Mouse (Mus musculus) lung, postnatal 25 days (tissue): ENCODE results near the gene Gm17018.

ENCODE experiments used
- DNase-seq: peaks from one replicate; pipeline ENCODE4 v3.0.0; 2022; ENCODE audit warnings: low spot score

Gm17018 gene

DNA sequence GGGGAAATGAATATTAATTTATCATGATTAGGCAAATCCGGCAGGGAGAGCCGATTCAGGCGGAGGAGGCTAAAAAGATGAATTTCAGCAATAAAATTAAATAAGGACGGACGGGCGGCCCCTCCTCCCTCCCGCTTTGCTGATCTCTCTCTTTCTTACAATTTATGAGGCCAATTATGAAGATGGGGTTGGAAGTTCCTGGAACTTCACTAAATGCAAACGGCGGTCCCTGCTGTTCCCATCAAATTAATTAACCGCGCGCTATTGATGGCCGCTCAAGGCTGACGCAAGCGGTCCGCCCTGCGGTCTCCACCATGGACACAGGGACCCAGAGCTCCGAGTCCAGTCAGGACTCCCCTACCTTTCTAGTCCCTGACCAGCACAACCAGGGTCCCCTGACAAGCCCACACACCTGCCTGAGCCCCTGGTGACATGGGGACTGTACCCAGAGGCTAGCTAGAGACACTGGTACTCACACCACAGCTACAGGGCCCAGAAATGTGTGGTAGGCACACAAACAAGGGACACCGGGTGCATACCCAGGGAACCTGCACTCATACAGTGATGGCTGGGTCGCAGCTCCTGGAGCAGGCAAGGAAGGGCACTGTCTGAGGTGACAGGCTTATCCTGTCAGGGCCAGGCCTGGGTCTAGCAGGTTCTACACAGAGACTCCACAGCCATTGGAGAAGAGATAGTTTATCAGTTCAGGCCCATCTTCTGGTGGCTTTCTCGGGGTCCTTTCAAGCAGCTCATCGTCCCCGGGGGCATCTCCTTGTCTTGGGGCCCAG, 11.1 kb upstream of the Gm17018 start:
- DNase-seq, result no peak

DNA sequence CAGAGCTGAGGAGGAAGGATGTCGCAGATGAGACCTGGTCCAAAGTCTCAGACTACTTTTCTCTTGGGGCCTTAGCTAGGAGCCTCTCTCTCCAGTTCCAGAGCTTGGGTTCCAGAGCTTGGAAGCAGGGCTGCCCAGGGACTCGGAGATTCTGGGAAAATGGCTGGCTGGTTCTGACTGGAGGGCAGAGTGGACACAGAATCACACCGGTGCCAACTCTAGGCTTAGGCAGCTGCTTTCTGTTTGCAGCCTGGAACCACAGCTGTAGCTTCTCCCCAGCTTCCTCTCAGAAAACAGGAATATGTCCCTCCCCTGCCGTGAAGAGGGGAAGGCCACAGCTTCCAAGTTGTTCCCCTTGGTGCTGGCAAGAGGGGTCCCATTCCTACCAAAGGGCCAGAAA, 10.5 kb upstream of the Gm17018 start:
- DNase-seq, result no peak

DNA sequence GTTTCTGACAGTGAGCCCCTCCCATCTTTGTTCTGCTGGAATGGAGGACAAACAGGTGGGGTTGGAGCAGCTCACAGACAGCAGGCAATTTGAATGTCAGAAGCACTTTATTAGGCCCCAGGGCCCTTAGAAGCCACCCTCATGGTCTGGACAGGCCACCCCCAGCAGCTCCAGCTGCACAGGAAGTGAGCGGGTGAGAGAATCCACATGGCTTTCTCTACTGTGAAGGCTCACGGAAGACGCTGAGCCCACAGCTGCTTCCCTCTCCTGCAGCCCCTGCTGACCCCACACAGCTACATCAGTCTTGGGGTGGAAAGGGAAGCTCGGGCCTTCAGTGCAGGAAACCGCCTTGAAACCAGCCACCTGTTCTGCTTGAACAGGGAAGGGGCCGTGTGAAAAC, 8.2 kb upstream of the Gm17018 start:
- no peak for DNase-seq

DNA sequence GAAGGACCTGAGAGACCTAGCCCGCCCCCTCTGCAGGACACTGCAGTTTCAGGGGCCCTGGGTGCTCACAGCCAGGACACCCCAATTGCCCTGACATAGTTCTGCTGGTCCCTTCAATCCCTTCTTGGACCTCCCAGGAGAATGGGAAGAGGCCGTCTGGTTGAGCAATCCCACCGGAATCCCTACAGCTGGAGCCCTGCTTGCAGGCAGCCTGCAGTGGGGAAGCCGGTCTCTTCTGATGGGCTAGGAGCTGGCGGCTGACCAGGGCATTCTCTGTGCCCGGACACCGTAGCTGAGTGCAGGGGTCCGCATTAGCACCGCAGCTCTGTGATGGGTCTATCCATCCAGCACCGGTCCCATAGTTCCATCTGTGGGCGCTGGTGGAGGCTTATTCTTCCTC, 6.3 kb upstream of the Gm17018 start:
- no peak for DNase-seq

DNA sequence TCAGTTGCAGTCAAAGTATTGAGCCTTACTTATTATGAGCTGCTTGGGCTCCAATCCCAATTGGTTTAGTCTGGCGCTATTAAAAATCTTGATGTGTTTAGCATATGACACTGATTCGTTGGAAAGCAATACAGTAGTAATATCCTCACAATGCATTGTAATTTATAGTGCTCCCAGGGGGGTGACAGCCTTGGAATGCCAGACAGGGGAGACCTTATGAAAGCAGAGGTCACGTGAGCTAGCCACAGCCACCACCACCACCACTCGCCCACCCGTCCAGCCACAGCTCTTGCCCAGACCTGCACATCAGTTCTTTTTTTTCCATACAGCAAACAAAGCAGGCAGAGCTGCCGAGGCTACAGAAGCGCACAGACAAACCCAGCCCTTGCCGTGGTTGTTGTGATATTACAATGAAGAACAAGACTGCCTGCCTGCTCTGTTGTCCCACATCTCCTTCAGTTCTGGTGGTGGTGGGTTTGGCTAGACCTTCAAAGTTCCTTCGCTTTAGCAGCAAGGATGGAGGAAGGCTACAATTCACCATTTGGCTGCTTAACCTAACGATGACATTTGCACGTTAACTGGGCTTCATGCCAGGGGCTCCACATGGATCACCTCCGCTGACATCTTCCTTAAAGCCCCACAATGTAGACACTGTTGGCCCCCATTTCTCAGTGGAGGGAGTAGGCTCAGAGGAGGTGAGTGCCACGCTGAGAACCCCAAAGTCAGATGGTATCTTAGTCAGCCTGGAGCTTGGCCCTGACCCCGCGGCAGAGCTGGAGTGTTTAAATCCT, 5.7 kb downstream of the Gm17018 start:
- DNase-seq, result no peak

DNA sequence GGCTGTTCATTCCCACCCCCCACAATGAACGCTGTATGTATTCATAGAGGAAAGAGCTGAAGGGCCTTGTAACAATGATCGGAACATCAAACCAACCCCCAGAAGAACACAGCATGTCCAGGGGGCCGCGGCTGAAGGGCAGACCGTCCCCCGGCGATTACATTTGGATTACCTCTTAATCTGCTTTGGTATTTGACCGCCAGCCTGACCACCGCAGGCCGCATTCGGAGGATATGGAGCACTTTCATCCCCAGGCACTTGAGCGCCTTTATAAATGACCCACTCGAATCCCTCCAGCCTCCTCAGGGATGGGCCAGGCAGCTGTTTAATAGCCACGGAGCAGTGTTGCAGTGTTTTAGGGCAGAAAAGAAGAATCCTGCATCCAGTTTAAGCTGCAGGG, 7.0 kb downstream of the Gm17018 start:
- no peak for DNase-seq

DNA sequence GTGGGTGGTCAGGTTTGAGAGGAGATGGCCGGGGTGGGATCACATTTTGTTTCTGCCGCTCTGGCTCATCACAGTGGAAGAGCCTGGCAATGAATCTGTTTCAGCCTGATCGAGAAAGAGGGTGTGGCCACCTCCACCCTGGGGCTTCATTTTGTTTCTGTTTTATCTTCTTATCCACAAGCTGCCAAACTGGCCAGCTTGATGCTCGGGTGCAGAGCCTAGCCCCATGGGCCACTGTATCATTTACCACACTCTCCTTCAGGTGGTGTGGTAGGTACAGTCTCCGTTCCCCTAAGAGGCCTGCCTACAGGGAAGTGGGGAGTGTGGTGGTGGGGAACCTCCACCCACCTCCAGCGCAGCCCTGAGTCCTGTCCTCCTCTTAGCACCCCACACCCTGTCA, 12.6 kb downstream of the Gm17018 start:
- no peak for DNase-seq

DNA sequence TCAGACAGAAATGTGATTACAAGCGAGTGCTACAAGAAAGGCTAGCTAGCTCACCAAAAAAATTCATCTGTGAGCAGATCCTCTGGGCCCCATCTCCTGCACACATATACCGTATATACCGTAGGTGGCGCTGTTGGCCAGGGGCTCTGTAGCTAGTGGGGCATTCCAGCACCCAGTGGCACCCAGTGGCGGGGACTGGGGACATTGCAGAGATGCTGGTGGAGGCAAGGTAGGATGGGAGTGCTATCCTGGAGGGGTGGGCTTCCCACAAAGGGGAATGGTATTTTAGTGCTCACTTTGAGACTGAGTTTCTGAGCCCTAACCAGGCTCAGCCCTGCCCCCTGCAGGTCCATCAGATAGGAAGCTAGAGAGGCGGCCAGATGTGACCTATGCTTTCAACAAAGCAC, 13.4 kb downstream of the Gm17018 start:
- peak; percentile 81 for DNase-seq

DNA sequence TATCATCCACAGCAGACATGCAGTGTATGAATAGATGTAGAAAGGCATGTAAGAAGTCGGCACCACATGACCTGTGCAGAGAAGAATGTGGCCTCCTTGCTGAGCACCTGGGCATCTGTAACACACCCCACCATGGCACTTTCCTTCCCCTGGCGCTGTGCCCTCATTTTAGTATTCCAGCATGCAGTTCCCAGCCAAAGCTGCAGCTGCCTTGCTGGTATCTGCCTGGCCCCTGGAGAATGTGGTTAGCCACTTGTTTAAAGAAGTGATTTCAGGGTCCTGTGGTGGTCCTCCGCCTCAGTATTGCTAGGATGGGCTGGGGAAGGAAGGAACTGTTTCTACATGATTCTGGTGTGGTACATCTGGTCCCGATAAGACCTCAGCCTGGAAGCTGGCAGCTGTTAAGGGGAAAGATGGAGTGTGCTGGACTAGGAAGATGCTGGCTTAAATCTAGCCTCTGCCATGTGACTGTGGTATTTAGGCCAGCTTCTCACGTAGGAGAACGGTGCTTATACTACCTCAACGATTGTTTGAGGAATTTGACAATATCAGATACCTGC, 14.0 kb downstream of the Gm17018 start:
- no peak for DNase-seq

DNA sequence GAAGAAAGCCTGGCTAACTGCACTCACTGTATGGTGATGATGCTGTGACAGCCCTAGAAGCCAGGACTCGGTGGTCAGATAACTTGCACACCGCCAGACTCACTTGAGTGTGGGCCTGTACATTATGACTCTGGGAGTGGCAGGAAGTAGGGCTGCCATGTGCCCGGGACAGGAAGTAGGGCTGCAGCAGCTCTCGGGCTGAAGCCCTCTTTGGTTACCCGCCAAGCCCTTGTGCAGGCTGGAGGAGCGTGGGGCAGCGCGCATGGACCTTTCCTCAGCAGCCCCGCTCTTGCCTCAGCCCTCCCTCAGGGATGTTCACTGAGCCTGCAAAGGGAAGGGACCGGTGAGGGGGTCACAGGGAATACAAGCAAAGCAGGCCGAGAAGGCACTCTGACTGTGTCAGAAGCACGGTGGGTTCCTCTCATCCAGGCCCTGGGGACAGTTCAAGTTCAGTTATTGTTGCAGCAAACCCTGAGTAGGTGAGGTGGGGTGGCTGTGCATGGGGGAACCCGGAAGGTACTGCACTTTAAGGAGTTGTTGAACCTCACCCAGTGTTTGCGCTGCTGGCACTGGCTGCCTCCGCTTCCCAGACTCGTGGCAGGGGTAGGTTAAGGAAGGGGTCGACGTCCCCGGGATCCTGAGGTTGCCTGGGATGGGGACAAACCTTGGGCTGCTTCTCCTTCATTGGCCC, 14.7 kb downstream of the Gm17018 start:
- peak; percentile 50 for DNase-seq

DNA sequence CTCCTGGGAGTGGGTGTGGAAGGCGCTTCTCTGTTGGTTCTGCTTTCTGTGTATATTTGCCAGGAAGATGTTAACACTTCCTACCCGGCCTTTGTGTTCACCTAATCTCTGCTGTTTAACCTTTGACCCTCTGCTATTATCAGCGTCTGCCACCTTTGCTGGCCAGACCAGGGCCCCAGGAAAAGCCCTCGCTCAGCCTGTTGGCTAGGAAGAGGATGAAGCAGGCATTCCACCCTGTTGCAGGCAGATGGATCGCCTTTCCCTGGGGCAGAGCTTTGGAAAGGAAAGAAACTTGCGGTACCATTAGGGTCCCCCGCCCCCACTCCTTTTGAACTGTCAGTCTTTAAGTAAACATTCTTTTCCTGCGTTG, 15.2 kb downstream of the Gm17018 start:
- peak; percentile 19 for DNase-seq

DNA sequence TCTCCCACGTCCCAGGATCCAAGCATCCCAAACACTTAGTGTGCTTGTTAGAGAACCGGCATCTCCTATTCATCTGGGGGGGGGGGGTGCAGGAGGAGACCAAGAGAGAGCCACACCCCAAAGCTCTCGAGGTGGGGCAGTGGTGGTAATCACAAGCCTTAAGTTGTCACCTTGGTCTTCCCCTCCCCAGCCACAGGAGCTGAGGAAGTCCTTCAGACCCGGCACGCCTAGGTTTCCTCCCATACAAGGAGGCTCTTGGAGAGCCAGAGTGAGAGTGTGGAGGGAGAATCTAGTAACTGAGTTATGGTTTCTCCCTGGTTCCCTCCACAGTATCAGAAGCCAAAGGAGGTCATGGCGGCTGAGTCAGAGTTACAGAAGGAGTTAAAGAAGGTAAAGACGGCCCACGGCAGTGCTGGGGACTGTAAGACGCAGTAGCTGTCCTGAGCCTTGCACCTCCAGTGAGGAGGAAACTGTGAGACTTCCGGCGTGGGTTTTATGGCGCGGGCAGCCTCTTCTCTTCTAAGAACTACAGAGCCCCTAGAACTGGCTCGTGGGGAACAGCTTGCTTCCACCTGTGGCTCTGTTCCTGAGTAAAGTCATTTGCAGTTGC, 16.8 kb downstream of the Gm17018 start:
- peak; percentile 10 for DNase-seq

DNA sequence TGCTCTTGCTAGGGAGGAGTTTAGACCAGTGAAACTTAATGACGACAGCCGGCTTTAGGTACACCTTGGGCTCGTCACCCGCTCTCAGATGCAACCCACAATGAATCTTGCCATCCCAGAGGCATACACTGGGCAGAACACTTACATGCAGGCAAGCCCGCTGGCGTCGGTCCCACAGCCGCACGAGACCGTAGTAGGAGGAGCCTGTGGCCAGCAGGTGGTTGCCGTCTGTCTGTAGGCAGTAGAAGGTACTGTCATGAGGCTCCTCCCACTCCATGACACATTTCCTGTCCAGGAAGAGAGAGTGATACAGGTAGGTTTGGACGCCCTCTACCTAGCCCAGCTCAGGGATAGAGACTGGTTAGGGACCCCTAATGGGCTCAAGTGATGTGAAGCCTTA, 18.6 kb downstream of the Gm17018 start:
- no peak for DNase-seq

DNA sequence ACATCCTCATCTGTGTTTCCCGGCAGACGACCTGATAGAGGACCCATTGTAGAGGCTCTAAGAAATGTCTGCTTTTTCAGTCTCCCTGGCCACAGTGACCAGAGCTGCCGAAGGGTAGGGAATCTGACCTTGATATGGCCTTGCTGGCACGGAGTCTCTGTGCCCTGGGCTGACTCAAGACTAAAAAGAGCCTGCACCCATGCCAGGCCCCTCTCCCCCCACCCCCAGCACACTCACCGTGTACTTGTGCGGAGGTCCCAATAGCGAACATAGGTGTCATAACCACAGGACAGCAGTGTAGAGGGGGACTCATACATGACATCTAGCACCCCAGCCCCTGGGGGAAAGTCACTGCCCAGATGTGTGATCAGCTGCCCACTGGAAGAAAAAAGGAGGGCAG, 19.0 kb downstream of the Gm17018 start:
- DNase-seq, result no peak

DNA sequence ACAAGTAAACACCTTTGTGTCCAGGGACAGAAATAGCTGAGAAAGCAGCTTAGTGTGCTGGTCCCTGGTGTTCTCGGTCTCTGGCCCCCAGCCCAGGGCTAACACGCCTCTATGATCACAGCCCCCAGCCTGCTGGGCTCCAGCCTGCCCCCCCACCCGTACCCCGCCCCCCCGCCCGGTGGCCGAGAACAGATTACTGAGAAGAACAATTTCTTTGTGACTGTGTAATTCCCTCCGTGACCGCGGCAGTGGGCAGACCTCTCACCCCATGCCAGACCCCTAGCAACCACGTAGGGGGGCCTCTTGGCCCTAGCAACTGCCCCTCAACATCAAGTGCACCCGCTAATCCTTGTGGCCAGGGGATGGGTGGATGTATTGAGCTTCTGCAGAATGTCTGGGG, 19.8 kb downstream of the Gm17018 start:
- DNase-seq, result no peak

DNA sequence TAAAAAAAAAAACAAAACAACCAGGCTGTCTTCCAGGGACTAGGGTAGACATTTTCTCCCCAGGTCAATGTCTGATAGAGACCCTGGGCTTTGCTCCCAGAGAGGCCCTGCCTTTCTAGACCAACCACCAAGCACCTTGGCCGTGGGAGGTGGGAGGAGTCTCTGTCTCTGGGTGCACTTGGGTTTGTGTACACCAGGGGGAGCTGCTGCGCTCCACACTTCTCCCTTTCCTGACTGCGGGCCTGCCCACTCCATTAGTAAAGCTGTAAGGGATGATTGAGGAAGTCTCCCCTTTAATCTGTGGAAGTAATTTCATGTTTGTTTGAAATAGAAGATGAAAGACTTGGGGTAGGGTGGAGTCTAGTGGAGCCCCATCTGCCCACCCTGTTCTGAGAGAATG, 20.8 kb downstream of the Gm17018 start:
- DNase-seq, result peak; percentile 55

DNA sequence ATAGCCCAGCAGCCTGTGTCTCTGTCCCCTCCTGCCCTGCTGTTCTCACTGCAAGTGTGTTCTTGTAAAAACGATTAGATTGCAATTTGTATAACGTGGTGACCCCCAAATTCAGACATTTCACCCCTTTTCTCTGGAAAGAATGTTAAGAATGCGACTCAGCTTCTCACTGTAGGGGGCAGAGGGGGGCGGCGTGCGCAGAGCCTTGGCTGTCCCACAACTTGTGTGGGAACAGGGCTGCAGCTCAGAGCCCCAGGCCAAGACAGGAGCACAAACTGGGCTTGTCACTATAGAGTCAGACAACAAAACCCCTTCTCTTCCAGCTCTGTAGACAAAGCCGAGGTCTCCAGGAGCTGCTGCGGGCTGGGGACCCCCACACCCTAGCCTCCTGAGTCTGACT, 21.7 kb downstream of the Gm17018 start:
- DNase-seq, result no peak

DNA sequence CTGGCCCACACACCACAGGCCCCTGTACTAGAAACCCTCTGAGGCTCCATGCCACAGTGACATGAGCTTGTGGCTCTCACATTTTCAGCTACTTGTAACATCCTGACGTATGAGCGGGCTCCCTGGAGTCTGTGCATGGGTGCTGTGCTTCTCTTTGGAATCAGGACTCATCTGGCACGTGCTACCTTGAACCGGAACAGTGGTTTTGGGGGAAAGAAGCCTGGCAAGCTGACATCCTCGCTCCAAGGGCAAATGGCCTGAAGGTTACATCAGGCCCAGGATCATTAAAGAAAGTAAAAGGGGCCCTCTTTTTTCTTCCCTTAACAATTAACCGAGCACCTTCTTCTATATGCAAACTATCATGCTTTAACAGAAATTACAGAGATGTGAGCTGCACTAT, 22.7 kb downstream of the Gm17018 start:
- no peak for DNase-seq

DNA sequence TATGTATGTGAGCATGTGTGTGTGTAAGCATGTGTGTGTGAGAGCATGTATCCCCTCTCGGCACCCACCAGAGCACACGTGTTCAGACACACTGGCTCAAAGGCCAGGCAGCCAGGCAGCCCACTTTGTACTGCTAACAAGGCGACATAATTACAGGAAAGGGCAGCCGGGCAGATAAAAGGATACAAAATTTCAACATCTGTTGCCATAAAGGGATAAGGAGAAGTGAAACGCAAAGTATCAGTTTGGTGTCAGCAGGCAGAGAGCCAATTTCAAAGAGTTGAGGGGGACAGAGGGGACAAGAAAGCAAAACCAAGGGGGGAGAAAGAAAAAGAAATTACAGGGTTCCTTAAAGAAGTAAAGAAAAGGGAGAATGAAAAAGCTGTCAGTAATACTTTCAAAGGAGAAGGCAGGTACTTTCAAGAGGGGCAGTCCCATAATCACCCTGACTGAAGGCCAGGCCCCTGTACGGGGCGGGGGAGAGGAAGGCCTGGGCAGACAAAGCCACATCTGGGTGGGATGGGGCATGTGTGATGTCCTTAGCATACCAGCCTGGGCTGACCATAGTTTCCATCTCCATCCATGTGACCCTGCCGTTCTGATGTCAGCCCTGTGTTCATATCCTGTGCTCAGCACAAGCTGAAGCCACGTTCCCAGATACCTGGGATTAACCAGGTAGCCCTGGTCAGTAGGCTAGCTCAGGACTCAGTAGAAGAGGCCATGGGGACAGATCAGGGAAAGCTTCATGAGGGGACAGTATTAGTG, 24.6 kb downstream of the Gm17018 start:
- no peak for DNase-seq

DNA sequence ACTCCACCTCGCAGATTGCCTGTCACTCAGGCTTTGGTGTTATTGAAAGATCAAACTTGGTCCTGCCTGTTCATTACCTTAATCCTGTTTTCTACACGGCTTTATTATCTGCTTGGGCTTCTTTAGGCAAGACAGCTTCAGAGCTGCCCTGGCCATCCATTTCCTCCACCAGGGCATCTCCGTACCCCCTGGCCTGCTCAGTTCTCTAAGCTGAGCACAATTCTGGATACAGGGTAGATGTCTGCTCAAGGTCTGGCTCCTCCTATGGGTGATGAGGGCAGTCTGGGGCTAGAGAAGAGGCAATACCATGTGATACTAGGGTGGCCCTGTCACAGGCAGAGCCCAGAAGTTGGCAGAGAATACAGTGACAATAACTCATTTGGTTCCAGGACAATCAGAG, 26.4 kb downstream of the Gm17018 start:
- no peak for DNase-seq

DNA sequence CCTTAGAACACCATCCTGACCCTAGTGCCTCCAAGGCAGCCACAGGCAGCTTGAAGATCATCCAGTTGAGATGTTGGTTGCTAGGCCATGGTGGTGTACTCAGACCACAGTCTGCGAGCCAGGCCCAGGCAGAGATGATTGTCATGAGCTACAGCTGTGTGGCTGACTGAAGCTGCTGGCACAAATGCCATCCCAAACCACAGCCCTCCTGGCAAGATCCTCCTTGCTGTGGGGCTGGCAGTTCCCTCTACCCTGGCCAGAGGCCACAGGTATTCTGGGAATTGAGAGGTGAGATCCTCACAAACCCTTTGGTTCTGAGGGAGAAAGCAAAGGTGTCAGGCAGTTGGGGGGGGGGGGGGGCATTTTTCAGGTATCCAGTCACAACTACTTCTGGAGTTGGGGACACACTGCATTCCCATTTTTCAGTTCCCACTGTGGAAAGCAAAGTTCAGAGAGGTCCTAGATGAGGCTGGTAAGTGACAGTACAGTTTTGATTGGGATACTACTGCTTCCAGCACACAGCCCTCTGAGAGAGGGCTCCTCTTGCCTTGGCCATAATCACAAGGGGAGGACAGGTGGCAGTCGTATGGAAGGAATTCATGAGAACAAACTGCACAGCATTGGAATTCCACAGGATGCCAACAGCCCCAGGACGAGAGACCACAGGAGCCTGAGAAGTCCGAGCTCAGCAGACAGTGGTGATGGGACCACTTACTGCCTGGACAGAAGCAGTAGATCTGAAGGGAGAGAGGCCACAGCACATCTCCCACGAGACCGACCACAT, 27.3 kb downstream of the Gm17018 start:
- DNase-seq, result no peak
